Mouse (Mus musculus): ENCODE results near the gene Slc3a2.

GRCm38 (mm10) chr19:8727495-8728114, 4.4 kb upstream of the Slc3a2 start:
- TF ChIP-seq CEBPB (IDR thresholded peaks at IDR 0.05; ENCODE audit: low read depth) (no peak), CTCF (IDR thresholded peaks at IDR 0.05; ENCODE audit: control insufficient read depth, insufficient read depth, insufficient read length) (no peak), USF1 (IDR thresholded peaks at IDR 0.05; ENCODE audit: low read depth) (no peak), MAX (IDR thresholded peaks at IDR 0.05) (peak; percentile 6)
